Mouse (Mus musculus) adrenal gland, postnatal 10 days (tissue): Measurements from ENCODE around the gene Vars. TPM values are rescaled to one million over a fixed set of nuclear protein-coding genes. Genes with fewer than 3 reads are reported as not detected.
"Not testable (repeated sequence)": the region's sequence is repeated elsewhere in the genome, so short reads cannot be mapped to it uniquely, and the experiment has no call there.

Source experiments
- DNase-seq: peaks from one replicate; pipeline ENCODE4 v3.0.0; 2021; ENCODE audit warnings: mixed read lengths
- total RNA-seq, 2 experiments: library from RNA; stranded (reverse); gene quantifications; 2 replicates each; pipeline ENCODE4 v1.2.3; 2021

Gene Vars
- total RNA-seq, 2 experiments from 2014 or later: 56.5 to 63.0 TPM

- DNase-seq: peak; percentile 81
These were observed 28.6 kb upstream of the Vars start, which contains the start of the genes Hspa1a and Hspa1l for GRCm38 (mm10) chr17:34972069-34972749. Gene Hspa1a, minus strand, starts transcription at chr17:34972156. Gene Hspa1l, plus strand, starts transcription at chr17:34972703.

- peak; percentile 47 for DNase-seq
These were observed 24.9 kb upstream of the Vars start for GRCm38 (mm10) chr17:34975581-34976492.

- DNase-seq: no peak
These were observed 23.8 kb upstream of the Vars start for GRCm38 (mm10) chr17:34977000-34977399.

GRCm38 (mm10) chr17:34978239-34978638 lies 22.5 kb upstream of the Vars start:
- no peak for DNase-seq

GRCm38 (mm10) chr17:34979631-34980030 lies 21.2 kb upstream of the Vars start:
- DNase-seq: no peak

GRCm38 (mm10) chr17:34980655-34981054 lies 20.1 kb upstream of the Vars start:
- DNase-seq: no peak

- peak; percentile 92 for DNase-seq
These were observed 19.1 kb upstream of the Vars start, which contains the start of gene Lsm2 for GRCm38 (mm10) chr17:34981690-34982180. Gene Lsm2, plus strand, starts transcription at chr17:34981862.

- DNase-seq: no peak
These were observed 18.5 kb upstream of the Vars start for GRCm38 (mm10) chr17:34982328-34982727.

GRCm38 (mm10) chr17:34984218-34984617 lies 16.6 kb upstream of the Vars start:
- DNase-seq: no peak

- DNase-seq: no peak
These were observed 6.0 kb upstream of the Vars start for GRCm38 (mm10) chr17:34994751-34995150.

- not testable (repeated sequence) for DNase-seq
These were observed 5.6 kb upstream of the Vars start for GRCm38 (mm10) chr17:34995192-34995591.

GRCm38 (mm10) chr17:34995927-34996326 lies 4.9 kb upstream of the Vars start:
- DNase-seq: not testable (repeated sequence)

- no peak for DNase-seq
These were observed 4.2 kb upstream of the Vars start for GRCm38 (mm10) chr17:34996411-34997141.

- no peak for DNase-seq
These were observed 3.7 kb upstream of the Vars start for GRCm38 (mm10) chr17:34997142-34997483.

GRCm38 (mm10) chr17:34998526-34999430 lies 2.0 kb upstream of the Vars start:
- no peak for DNase-seq

GRCm38 (mm10) chr17:34999871-35000716 lies 693 bp upstream of the Vars start:
- DNase-seq: not testable (repeated sequence)

GRCm38 (mm10) chr17:35001452-35002152 lies 815 bp downstream of the Vars start:
- no peak for DNase-seq

- DNase-seq: no peak
These were observed 1.5 kb downstream of the Vars start for GRCm38 (mm10) chr17:35002153-35002865.
